Mouse (Mus musculus) heart, adult 2 months (tissue): ENCODE measurements around the gene Caskin1. TPM values are rescaled to one million over a fixed set of nuclear protein-coding genes. Genes with fewer than 3 reads are reported as not detected.
A peak's percentile ranks its signal among the peaks of the same experiment; 100 is the strongest.

Source experiments
- DNase-seq, 2 experiments: peaks; one replicate each; pipeline ENCODE4 v3.0.0; 2021
- H3K27ac ChIP-seq: fragments of 200-600 bp; 2 replicates; pipeline ENCODE4 v1.8.1; 2022
- H3K27me3 ChIP-seq: fragments of 200-500 bp; 2 replicates; pipeline ENCODE4 v1.6.1; 2012; ENCODE audit warnings: mild to moderate bottlenecking, low read length, inconsistent platforms, mixed read lengths; ENCODE audit not compliant: control insufficient read depth, insufficient read depth
- H3K36me3 ChIP-seq: fragments of 200-500 bp; 2 replicates; pipeline ENCODE4 v1.6.1; 2012; ENCODE audit warnings: low read length, inconsistent platforms; ENCODE audit not compliant: control insufficient read depth, insufficient read depth
- H3K4me1 ChIP-seq: fragments of 200-500 bp; 2 replicates; pipeline ENCODE4 v1.6.1; 2011; ENCODE audit warnings: low read length; ENCODE audit not compliant: control insufficient read depth, insufficient read depth
- H3K4me3 ChIP-seq: fragments of 200-600 bp; 2 replicates; pipeline ENCODE4 v1.8.1; 2022
- H3K79me2 ChIP-seq: fragments of 200-500 bp; replicated peaks from 2 replicates; pipeline ENCODE4 v1.6.1; 2012; ENCODE audit warnings: mild to moderate bottlenecking, inconsistent platforms, low read length, moderate library complexity, mixed read lengths; ENCODE audit not compliant: control insufficient read depth, insufficient read depth
- H3K9ac ChIP-seq: fragments of 200-500 bp; 2 replicates; pipeline ENCODE4 v1.6.1; 2012; ENCODE audit warnings: low read depth, mild to moderate bottlenecking, control low read depth, inconsistent platforms, low read length, mixed read lengths
- CTCF ChIP-seq: fragments of 200-600 bp; IDR thresholded peaks from 2 replicates; pipeline ENCODE4 v1.8.1; 2022; ENCODE audit warnings: antibody characterized with exemption, mild to moderate bottlenecking, moderate library complexity
- EP300 ChIP-seq: fragments of 200-500 bp; IDR thresholded peaks from 2 replicates; pipeline ENCODE4 v1.6.1; 2011; ENCODE audit warnings: low read depth, low read length, control low read depth; ENCODE audit not compliant: insufficient read depth
- POLR2A ChIP-seq: fragments of 200-500 bp; IDR thresholded peaks from 2 replicates; pipeline ENCODE4 v1.6.1; 2011; ENCODE audit warnings: mild to moderate bottlenecking, low read depth, low read length, control low read depth; ENCODE audit not compliant: insufficient read depth
- WGBS: fragments of 180-500 bp; shearing (Covaris S2); methylation state at CpG from one replicate; pipeline ENCODE4 v1.1.7; 2018; 5-methylcytosine and 5-hydroxymethylcytosine counted together
- intact Hi-C: fragments of 180-260 bp; cut with DNase I; formaldehyde crosslinking; loops from one replicate; pipeline ENCODE4 v1.15.1; 2025
- polyA plus RNA-seq: library from polyadenylated mRNA; depleted of rRNA; stranded (reverse); fragments of >200 nt; gene quantifications from 2 replicates; pipeline ENCODE4 v1.2.3, GENCODE M21; 2012
- total RNA-seq, 2 experiments: library from RNA; stranded (reverse); gene quantifications; 2 replicates each; pipeline ENCODE4 v1.2.3; 2021

Caskin1 gene
- total and polyA plus RNA-seq, 3 experiments, result 0.16 to 0.55 (median 0.45) TPM

GRCm38 (mm10) chr17:24531064-24531463 is 42.7 kb downstream of the Caskin1 start:
- no peak overlapping the region for H3K27ac ChIP-seq
- WGBS, result 82% methylated on average over 3 of the region's 3 CpGs
- H3K36me3 ChIP-seq, result no peaks in the 10 kb centered on the region; the same call in 1 of the 2 replicates
- H3K4me3 ChIP-seq, result no peak overlapping the region
- intact Hi-C loops, result no loop called here
- DNase-seq, result no peak
- no peak overlapping the region for H3K9ac ChIP-seq
- H3K79me2 ChIP-seq, result peaks cover 5% of the 10 kb centered on the region
- H3K4me1 ChIP-seq, result peaks cover 13% of the 10 kb centered on the region
- TF ChIP-seq CTCF (no peak), EP300 (no peak), POLR2A (no peak)
- H3K27me3 ChIP-seq, result no peaks in the 10 kb centered on the region

- WGBS, result 86% methylated on average over 7 of the region's 7 CpGs
- intact Hi-C loops, result no loop called here
- peaks cover 5% of the 10 kb centered on the region for H3K79me2 ChIP-seq
- H3K9ac ChIP-seq, result no peak overlapping the region
- no peak overlapping the region for H3K27ac ChIP-seq
- H3K4me3 ChIP-seq, result no peak overlapping the region
- H3K36me3 ChIP-seq, result no peaks in the 10 kb centered on the region
- DNase-seq, result no peak
- H3K27me3 ChIP-seq, result no peaks in the 10 kb centered on the region
- peaks cover 11% of the 10 kb centered on the region for H3K4me1 ChIP-seq
- TF ChIP-seq POLR2A (no peak), CTCF (no peak), EP300 (no peak)
These were observed 43.6 kb downstream of the Caskin1 start for GRCm38 (mm10) chr17:24532045-24532444.

- intact Hi-C loops, result no loop called here
- no peak overlapping the region for H3K27ac ChIP-seq
These were observed 44.9 kb downstream of the Caskin1 start for GRCm38 (mm10) chr17:24533099-24533992.

GRCm38 (mm10) chr17:24534160-24534718 is 45.8 kb downstream of the Caskin1 start, which contains the start of gene Rab26:
TSS of gene Rab26 (minus strand) at chr17:24534210.
- Histone ChIP-seq H3K27ac (no peak within 1 kb of the TSS), H3K4me1 (peaks cover 7% of the 10 kb centered on the region), H3K27me3 (no peaks in the 10 kb centered on the region), H3K9ac (peak within 1 kb of the TSS; percentile 46), H3K36me3 (no peaks in the 10 kb centered on the region), H3K4me3 (peak within 1 kb of the TSS; percentile 49), H3K79me2 (no peaks in the 10 kb centered on the region)
- no peak for DNase-seq
- 94% methylated on average over 8 of the region's 8 CpGs for WGBS
- intact Hi-C loops, result no loop called here
- TF ChIP-seq POLR2A, result no peak
- TF ChIP-seq EP300, result no peak
- TF ChIP-seq CTCF, result no peak

More at GRCm38 (mm10) chr17:24533099-24533992, 44.9 kb downstream of the Caskin1 start:
- Histone ChIP-seq H3K36me3 (no peaks in the 10 kb centered on the region), H3K4me3 (peak overlapping the region; percentile 49), H3K9ac (peak overlapping the region; percentile 46), H3K4me1 (peaks cover 11% of the 10 kb centered on the region), H3K27me3 (no peaks in the 10 kb centered on the region), H3K79me2 (no peaks in the 10 kb centered on the region)
- WGBS, result 15% methylated on average over 52 of the region's 53 CpGs
- TF ChIP-seq EP300 (no peak), CTCF (peak; percentile 49)
- DNase-seq, result peak; percentile 84 to 87

- Histone ChIP-seq H3K79me2 (no peaks in the 10 kb centered on the region), H3K9ac (no peak overlapping the region), H3K4me3 (no peak overlapping the region), H3K4me1 (peaks cover 2% of the 10 kb centered on the region), H3K36me3 (no peaks in the 10 kb centered on the region), H3K27me3 (no peaks in the 10 kb centered on the region), H3K27ac (no peak overlapping the region)
- WGBS, result 50% methylated on average over 5 of the region's 5 CpGs
- intact Hi-C loops, result no loop called here
- TF ChIP-seq EP300 (no peak), POLR2A (no peak), CTCF (no peak)
- DNase-seq, result no peak
These were observed 46.9 kb downstream of the Caskin1 start for GRCm38 (mm10) chr17:24535300-24535699.

- H3K4me1 ChIP-seq, result peaks cover 2% of the 10 kb centered on the region
- DNase-seq, result no peak
- H3K4me3 ChIP-seq, result no peak overlapping the region
- H3K27ac ChIP-seq, result no peak overlapping the region
- 14% methylated on average over 3 of the region's 3 CpGs for WGBS
- no peaks in the 10 kb centered on the region for H3K79me2 ChIP-seq
- intact Hi-C loops, result no loop called here
- TF ChIP-seq CTCF (no peak), POLR2A (no peak), EP300 (no peak)
- no peaks in the 10 kb centered on the region for H3K36me3 ChIP-seq
- no peak overlapping the region for H3K9ac ChIP-seq
- H3K27me3 ChIP-seq, result no peaks in the 10 kb centered on the region
These were observed 49.1 kb downstream of the Caskin1 start for GRCm38 (mm10) chr17:24537536-24537935.
